ENCODE assay signal across 11 mouse cellular contexts in genomic region chr5:86850104-86850503, GRCm38 (mm10). TPM values are rescaled to one million over a fixed set of nuclear protein-coding genes. Genes with fewer than 3 reads are reported as not detected.
DNase-seq lines count a peak whose midpoint lies in the region; ATAC-seq and TF ChIP-seq lines count a peak whose summit lies in the region.
"Had no signal": no experiment of that assay in that cellular context is flagged by ENCODE, and none has a peak within 500 bp of the region (broad histone marks: within the 10 kb centered on the region; RNA-seq: fewer than 3 reads in every experiment).

No protein-coding gene starts in this region.

- no peaks in the 10 kb centered on the region for H3K36me3 ChIP-seq in limb, embryonic 14.5 days (ENCODE audit: control insufficient read depth, insufficient read depth, low read length)
- no peaks in the 10 kb centered on the region for H3K36me3 ChIP-seq in heart, embryonic 10.5 days
- H3K36me3 ChIP-seq: embryonic facial prominence, embryonic 13.5 days; limb, embryonic 15.5 days; stomach, embryonic 15.5 days had no signal

- ATAC-seq in limb, embryonic 14.5 days (ENCODE audit: low FRiP score, low read depth) = no peak
- ATAC-seq in monocyte, adult 5-6 weeks (replicated peaks; ENCODE audit: insufficient number of reproducible peaks, low FRiP score, low TSS enrichment, poor library complexity, severe bottlenecking) = no peak

- no peak overlapping the region for H3K4me3 ChIP-seq in cortical plate, adult 2 months (ENCODE audit: insufficient read depth, low read length)
- no peak overlapping the region for H3K4me3 ChIP-seq in limb, embryonic 14.5 days (replicated peaks; ENCODE audit: low read length)
- no peak overlapping the region for H3K4me3 ChIP-seq in heart, embryonic 10.5 days
- H3K4me3 ChIP-seq: embryonic facial prominence, embryonic 13.5 days; limb, embryonic 15.5 days; stomach, embryonic 15.5 days had no signal

- intact Hi-C loops in left cerebral cortex, postnatal 36 days (cut with DNase I) = no loop called here

- no peak overlapping the region for H3K27ac ChIP-seq in cortical plate, adult 2 months (ENCODE audit: insufficient read depth, low read length)
- no peak overlapping the region for H3K27ac ChIP-seq in limb, embryonic 14.5 days (replicated peaks; ENCODE audit: low read depth, low read length)
- no peak overlapping the region for H3K27ac ChIP-seq in heart, embryonic 10.5 days
- H3K27ac ChIP-seq: embryonic facial prominence, embryonic 13.5 days; limb, embryonic 15.5 days; stomach, embryonic 15.5 days had no signal

- TF ChIP-seq CTCF in cortical plate, adult 2 months (IDR thresholded peaks at IDR 0.05; ENCODE audit: extremely low read depth, insufficient read depth, low read length) = peak; percentile 32; the same call in 1 of the 2 replicates

- DNase-seq in left cerebral cortex, adult 18-20 months (ENCODE audit: low spot score in 2 of 2) = peak; percentile 12 to 21
- DNase-seq in left cerebral cortex, postnatal 36 days (ENCODE audit: low spot score in 2 of 2) = no peak
- DNase-seq in MEL-GATA-1-ER (ENCODE audit: extremely low read depth, low read depth) = peak; percentile 31
- DNase-seq in limb, embryonic 14.5 days (ENCODE audit: low spot score) = peak; percentile 17
- DNase-seq in gastrocnemius, adult 18-20 months (ENCODE audit: low spot score) = no peak
- no peak for DNase-seq in heart, embryonic 10.5 days (ENCODE audit: low spot score)

- H3K4me1 ChIP-seq in cortical plate, adult 2 months (ENCODE audit: control insufficient read depth, insufficient read depth, low read length) = no peaks in the 10 kb centered on the region
- no peaks in the 10 kb centered on the region for H3K4me1 ChIP-seq in limb, embryonic 14.5 days (ENCODE audit: control insufficient read depth, insufficient read depth, low read length)
- H3K4me1 ChIP-seq in heart, embryonic 10.5 days = peaks cover 7% of the 10 kb centered on the region; the same call in 1 of the 2 replicates
- H3K4me1 ChIP-seq: embryonic facial prominence, embryonic 13.5 days; limb, embryonic 15.5 days; stomach, embryonic 15.5 days had no signal

- H3K27me3 ChIP-seq in limb, embryonic 14.5 days (ENCODE audit: control insufficient read depth, insufficient read depth, low read length) = no peaks in the 10 kb centered on the region
- H3K27me3 ChIP-seq in heart, embryonic 10.5 days (ENCODE audit: insufficient read depth, poor library complexity, severe bottlenecking) = no peaks in the 10 kb centered on the region
- H3K27me3 ChIP-seq: embryonic facial prominence, embryonic 13.5 days; limb, embryonic 15.5 days; stomach, embryonic 15.5 days had no signal

- H3K9me3 ChIP-seq in limb, embryonic 14.5 days (ENCODE audit: control insufficient read depth, low read length) = no peaks in the 10 kb centered on the region
- H3K9me3 ChIP-seq in heart, embryonic 10.5 days = no peaks in the 10 kb centered on the region
- H3K9me3 ChIP-seq: embryonic facial prominence, embryonic 13.5 days; limb, embryonic 15.5 days; stomach, embryonic 15.5 days had no signal

- no peak overlapping the region for H3K4me2 ChIP-seq in limb, embryonic 14.5 days (replicated peaks; ENCODE audit: low read depth, low read length, severe bottlenecking)
- H3K4me2 ChIP-seq: embryonic facial prominence, embryonic 13.5 days; limb, embryonic 15.5 days; stomach, embryonic 15.5 days had no signal

- TF ChIP-seq POLR2A in cortical plate, adult 2 months (IDR thresholded peaks at IDR 0.05; ENCODE audit: extremely low read depth, insufficient read depth, low read length) = no peak
- no peak for TF ChIP-seq POLR2A in limb, embryonic 14.5 days (IDR thresholded peaks at IDR 0.05; ENCODE audit: borderline replicate concordance, extremely low read depth, insufficient read depth, insufficient read length)

- no peak overlapping the region for H3K9ac ChIP-seq in limb, embryonic 14.5 days (ENCODE audit: low read depth, low read length, severe bottlenecking)
- H3K9ac ChIP-seq: embryonic facial prominence, embryonic 13.5 days; limb, embryonic 15.5 days; stomach, embryonic 15.5 days had no signal

RNA-seq across cellular contexts. Expression of gene Ythdc1, which starts 46.1 kb away (rescaled TPM):
- total RNA-seq in left cerebral cortex, adult 18-20 months (2021) = 10 to 100 TPM; 53.9 to 65.2 TPM
- 10 to 100 TPM; 47.6 to 68.8 TPM for total RNA-seq in left cerebral cortex, postnatal 36 days (2021)
- 51.6 and 52.7 TPM in 2 replicates for polyA plus RNA-seq in cortical plate, adult 2 months (2012; rRNA removed)
- polyA plus RNA-seq in limb, embryonic 14.5 days (2012; rRNA removed) = 67.0 and 78.2 TPM in 2 replicates
- polyA plus RNA-seq in limb, embryonic 14.5 days (2014; fragmentation: Nextera tagmentation; extraction: Ambion mirVana) = 45.7 and 51.1 TPM in 2 replicates
- 10 to 100 TPM; 22.8 to 25.2 TPM for total RNA-seq in gastrocnemius, adult 18-20 months (2021)
- 23.9 and 34.1 TPM in 2 replicates for polyA plus RNA-seq in heart, embryonic 10.5 days (2016; fragmentation: Nextera tagmentation; extraction: Ambion mirVana)
- total RNA-seq in monocyte, adult 5-6 weeks (2017) = 253 to 309 TPM (median 288 TPM) in 3 replicates

RNA-seq across cellular contexts. Expression of gene Ugt2b34, which starts 56.6 kb away (rescaled TPM):
- total RNA-seq in left cerebral cortex, adult 18-20 months (2021) = not detected
- not detected for total RNA-seq in left cerebral cortex, postnatal 36 days (2021)
- not detected in 2 replicates for polyA plus RNA-seq in cortical plate, adult 2 months (2012; rRNA removed)
- polyA plus RNA-seq in limb, embryonic 14.5 days (2012; rRNA removed) = 0.05 TPM in 1 of 2 replicates, not detected in the other
- not detected in 2 replicates for polyA plus RNA-seq in limb, embryonic 14.5 days (2014; fragmentation: Nextera tagmentation; extraction: Ambion mirVana)
- total RNA-seq in gastrocnemius, adult 18-20 months (2021) = under 1 TPM in 1 of 2 experiments, not detected in 1; 0.07 TPM
- polyA plus RNA-seq in heart, embryonic 10.5 days (2016; fragmentation: Nextera tagmentation; extraction: Ambion mirVana) = 0.06 and 2.2 TPM in 2 replicates
- not detected in 3 replicates for total RNA-seq in monocyte, adult 5-6 weeks (2017)

Comparison
In these comparisons a context has a peak if more than half of its experiments do, and no peak if none do; other contexts are left out.
1. DNase-seq: peak in left cerebral cortex, adult 18-20 months (2 of 2), MEL-GATA-1-ER (single experiment) and limb, embryonic 14.5 days (single experiment); none in left cerebral cortex, postnatal 36 days (0 of 2), gastrocnemius, adult 18-20 months (single experiment) and heart, embryonic 10.5 days (single experiment).